Mouse (Mus musculus) hematopoietic multipotent progenitor cell, adult 10-12 weeks (in vitro differentiated cells): ENCODE measurements around the gene Surf2. TPM values are rescaled to one million over a fixed set of nuclear protein-coding genes. Genes with fewer than 3 reads are reported as not detected.

Experiments used
- polyA plus RNA-seq: library from polyadenylated mRNA; stranded (reverse); fragments of >175 nt; gene quantifications from 2 replicates; pipeline ENCODE4 v1.2.3, GENCODE M21; 2012; ENCODE audit warnings: low replicate concordance

Surf2 gene
- 3.5 and 9.7 TPM in 2 replicates for polyA plus RNA-seq

DNA sequence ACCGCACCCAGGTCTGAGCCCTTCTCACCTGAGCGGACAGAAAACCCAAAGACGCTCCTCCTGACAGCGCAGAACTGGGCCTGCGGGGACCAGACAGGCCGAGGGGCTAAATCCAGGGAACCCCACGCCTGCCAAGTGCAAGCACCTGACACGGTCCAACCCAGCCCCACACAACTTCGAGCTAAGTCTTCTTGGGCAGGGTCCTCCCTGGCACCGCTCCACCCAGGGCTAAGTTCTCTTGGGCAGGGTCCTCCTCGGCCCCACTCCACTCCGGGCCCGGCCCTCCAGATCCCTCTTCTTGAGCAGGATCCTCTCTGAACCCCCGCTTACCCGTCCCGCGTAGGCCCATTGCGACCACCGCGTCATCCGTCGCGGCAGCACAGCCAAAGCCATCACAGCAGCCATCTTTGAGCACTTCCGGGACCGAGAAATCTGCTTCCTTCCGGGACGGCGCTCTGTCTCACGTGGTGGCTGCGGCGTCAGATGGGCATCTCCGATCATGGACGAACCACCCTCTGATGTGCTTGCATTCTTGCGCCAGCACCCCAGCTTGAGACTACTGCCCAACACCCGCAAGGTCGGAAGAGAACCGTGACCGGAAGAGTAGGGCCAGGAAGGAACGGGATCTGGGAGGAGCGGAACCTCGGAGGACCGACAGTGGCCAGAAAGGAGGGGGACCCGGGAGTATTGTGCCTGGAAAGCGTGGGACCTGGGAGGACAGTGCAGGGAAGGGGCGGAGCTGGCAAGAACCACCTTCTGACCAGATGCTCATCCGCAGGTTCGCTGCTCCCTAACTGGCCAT is at the start of gene Surf2, which contains the start of gene Surf1:
TSS of gene Surf2 (plus strand) at position 441 of the 802 bp plus-strand sequence.
TSS of gene Surf1 (minus strand) at position 604 of the 802 bp plus-strand sequence.

DNA sequence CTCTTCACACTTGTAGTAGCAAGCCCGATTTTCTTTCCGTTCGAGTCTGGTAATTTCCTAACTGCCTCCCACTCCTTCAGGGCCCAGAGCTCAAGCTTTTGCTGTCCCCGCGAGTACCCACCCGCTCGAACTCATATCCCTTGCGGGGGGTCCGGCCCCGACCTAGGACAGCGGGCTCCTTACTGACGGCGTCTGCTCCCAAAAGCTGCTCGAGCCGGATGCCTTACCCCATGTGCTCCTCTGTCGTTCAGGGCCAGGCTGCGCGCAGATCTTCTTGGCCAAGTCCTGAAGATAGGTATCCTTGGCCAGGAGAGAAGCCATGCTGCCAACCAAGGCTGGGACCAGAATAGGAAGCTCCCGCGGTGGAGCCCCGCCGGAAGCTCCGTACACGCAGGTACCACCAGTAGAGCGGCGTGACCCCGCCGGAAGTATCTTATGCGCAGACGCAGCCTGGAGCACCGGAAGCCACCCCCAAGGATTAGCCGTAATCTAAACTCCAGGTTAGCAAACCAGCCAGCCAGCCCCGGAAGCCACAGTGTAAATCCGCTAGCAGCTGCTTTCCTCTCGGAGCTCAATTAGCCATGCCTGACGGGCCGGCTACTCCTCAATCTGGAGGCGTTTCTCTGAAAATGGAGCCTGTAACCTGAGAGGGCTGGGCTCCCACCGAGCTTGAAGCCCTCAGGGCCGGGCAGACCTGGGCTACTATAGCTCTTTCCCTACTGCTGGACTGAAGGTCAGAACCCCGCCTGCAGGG is 13.5 kb upstream of the Surf2 start, which contains the start of gene Surf6:
TSS of gene Surf6 (minus strand) at position 413 of the 754 bp plus-strand sequence.

DNA sequence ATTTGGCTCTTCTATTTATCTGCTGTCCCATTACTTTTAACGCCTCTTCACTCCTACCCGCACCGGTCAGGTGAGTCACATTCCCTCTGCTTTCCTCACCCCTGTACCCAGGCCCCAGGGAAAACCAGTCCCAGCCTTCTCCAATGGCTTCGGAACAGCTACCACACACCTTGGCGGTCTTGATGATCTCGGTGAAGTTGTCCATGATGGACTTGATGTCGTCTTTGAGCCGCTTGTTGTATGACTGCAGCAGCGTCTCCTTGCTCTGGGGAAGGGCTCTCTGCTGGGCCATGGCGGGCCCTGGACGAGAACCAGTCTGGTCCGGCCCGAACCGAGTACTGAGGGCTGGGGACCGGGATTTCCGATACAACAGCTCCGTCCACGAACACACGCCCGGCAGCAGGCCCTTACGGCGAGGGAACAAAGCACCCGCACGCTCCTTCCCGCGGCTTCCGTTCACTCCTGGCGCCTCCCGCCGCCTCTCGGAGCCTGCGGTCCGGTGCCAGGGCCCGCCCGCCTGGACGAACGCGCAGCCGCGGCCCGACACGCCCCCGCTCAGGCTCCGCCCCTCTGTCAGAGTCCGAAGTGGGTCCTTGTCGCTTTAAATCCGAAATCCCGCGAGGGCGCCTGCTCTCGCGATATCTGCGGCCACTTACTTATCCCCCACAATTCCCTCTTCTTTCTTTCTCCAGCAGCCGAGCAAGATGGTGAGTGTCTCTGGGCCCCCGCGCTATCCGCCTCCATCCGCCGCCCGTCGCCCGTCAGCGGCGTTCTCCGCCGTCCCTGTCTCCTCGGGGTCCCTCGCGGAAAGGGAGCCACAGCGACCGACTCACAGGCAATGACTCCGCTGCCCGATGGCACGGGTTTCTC is 5.8 kb upstream of the Surf2 start, which contains the start of the genes Med22 and Rpl7a:
TSS of gene Med22 (minus strand) at position 554 of the 870 bp plus-strand sequence.
TSS of gene Rpl7a (plus strand) at position 641 of the 870 bp plus-strand sequence.

DNA sequence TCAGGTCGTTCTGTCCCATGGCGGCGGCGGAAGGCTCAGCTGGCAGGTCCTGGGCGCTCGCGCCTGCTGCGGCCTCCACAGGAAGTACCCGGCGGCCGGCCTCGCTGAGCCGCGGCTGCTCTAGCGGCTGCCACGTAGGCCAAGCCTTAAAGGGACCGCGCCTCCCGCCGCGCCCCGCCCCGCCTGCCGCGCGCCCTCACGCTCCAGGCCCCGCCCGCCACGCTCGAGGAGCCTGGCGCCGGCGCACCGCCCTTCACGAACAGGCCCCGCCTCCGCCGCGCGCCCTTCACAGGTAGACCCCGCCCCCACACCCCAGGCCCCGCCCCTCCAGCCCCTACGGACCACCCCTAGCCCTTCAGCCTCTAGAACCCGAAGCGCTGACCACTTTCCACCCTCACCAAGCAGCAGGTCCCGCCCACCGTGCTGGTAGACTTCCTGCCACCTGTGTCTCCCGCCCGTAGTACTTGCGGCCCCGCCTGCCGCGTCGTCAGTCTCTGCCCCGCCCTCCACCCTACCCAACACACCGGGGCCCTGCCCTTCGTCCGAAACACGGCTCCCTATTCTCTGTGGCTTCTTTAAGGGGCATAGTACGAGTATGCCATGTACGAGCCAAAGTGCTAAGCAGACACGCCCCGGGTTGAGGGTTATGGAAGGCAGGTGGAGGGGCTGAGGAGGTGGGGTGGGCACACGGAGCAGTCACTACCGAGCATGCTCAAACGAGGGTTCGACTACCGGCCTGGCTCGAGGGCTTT is 17.3 kb downstream of the Surf2 start, which contains the start of the genes Surf4 and Stkld1:
TSS of gene Surf4 (minus strand) at position 625 of the 752 bp plus-strand sequence.
TSS of gene Stkld1 (plus strand) at position 744 of the 752 bp plus-strand sequence.

DNA sequence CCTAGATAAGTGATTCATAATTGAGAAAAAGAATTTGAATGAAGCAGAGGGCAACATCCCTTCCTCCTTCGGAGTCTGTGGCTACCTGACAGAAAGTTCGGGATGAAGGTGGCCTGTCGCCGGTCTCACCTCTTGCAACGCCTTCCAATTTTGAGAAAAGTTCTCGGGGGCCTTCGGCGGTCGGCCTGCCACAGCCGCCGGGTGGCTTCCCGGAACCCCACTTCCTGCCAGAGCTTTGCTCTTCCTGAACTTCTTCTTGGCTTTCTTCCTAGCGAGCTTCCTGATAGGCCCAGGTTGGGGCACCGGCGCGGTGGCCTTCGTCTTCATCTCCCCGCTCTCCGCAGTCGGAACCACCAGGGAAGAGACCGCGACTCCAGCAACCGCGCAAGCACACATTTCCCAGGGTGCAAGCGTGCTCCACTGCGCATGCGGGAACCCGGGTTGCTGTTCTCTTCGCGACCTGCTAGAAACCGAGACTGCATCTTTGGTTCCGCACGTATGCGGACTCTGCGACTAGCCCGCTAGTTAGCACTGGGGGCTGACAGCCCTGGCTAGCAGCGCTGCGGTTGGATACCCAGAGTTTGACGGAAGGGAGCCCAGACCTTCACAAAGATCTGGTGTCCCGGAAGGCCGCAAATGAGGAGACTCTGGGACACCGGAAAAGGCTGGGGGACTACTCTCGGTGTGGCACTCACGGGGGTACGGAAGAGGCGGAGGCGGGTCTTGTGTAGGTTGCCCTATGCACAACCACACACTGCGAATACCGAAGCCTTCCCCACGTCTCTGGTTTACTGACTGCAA is 48.0 kb downstream of the Surf2 start, which contains the start of gene Rexo4:
TSS of gene Rexo4 (minus strand) at position 464 of the 801 bp plus-strand sequence.

Other genes with a start within 250 kb of the Surf2 start
- 0.49 TPM in 1 of 2 replicates, not detected in the other for gene Lcn4, start 245.1 kb upstream of the Surf2 start, polyA plus RNA-seq
- gene Abo, start 51.4 kb upstream of the Surf2 start, polyA plus RNA-seq: not detected in 2 replicates
- 17.3 and 24.2 TPM in 2 replicates for gene Surf6, start 13.5 kb upstream of the Surf2 start, polyA plus RNA-seq
- gene Med22, start 5.7 kb upstream of the Surf2 start, polyA plus RNA-seq: 30.0 and 42.0 TPM in 2 replicates
- 1,773 and 2,822 TPM in 2 replicates for gene Rpl7a, start 5.6 kb upstream of the Surf2 start, polyA plus RNA-seq
- 16.2 and 34.5 TPM in 2 replicates for gene Surf1, start 163 bp downstream of the Surf2 start, polyA plus RNA-seq
- gene Surf4, start 17.6 kb downstream of the Surf2 start, polyA plus RNA-seq: 81.8 and 126 TPM in 2 replicates
- gene Stkld1, start 17.7 kb downstream of the Surf2 start, polyA plus RNA-seq: 0.08 and 0.20 TPM in 2 replicates
- 114 and 123 TPM in 2 replicates for gene Rexo4, start 48.0 kb downstream of the Surf2 start, polyA plus RNA-seq
- gene Adamts13, start 57.0 kb downstream of the Surf2 start, polyA plus RNA-seq: 0.13 and 0.31 TPM in 2 replicates
- 13.2 and 37.1 TPM in 2 replicates for gene Cacfd1, start 93.6 kb downstream of the Surf2 start, polyA plus RNA-seq
- 18.4 and 23.1 TPM in 2 replicates for gene Slc2a6, start 111.6 kb downstream of the Surf2 start, polyA plus RNA-seq
- not detected in 2 replicates for gene Mymk, start 155.8 kb downstream of the Surf2 start, polyA plus RNA-seq
- 0.08 and 1.0 TPM in 2 replicates for gene Adamtsl2, start 163.0 kb downstream of the Surf2 start, polyA plus RNA-seq
- 0.07 TPM in 1 of 2 replicates, not detected in the other for gene Fam163b, start 226.1 kb downstream of the Surf2 start, polyA plus RNA-seq
- gene Dbh, start 248.9 kb downstream of the Surf2 start, polyA plus RNA-seq: not detected in 2 replicates